Mouse (Mus musculus) heart, postnatal 36 days (tissue): Measurements from ENCODE around the gene Msrb3. TPM values are rescaled to one million over a fixed set of nuclear protein-coding genes. Genes with fewer than 3 reads are reported as not detected.

ENCODE experiments used
- DNase-seq, 2 experiments: peaks; one replicate each; pipeline ENCODE4 v3.0.0; 2021 to 2022
- intact Hi-C: fragments of 180-260 bp; cut with DNase I; formaldehyde crosslinking; loops from one replicate; pipeline ENCODE4 v1.15.1; 2025
- total RNA-seq, 2 experiments: library from RNA; stranded (reverse); gene quantifications; 2 replicates each; pipeline ENCODE4 v1.2.3; 2021

The Msrb3 gene
- total RNA-seq, 2 experiments from 2014 or later: 84.0 to 89.1 TPM

DNA sequence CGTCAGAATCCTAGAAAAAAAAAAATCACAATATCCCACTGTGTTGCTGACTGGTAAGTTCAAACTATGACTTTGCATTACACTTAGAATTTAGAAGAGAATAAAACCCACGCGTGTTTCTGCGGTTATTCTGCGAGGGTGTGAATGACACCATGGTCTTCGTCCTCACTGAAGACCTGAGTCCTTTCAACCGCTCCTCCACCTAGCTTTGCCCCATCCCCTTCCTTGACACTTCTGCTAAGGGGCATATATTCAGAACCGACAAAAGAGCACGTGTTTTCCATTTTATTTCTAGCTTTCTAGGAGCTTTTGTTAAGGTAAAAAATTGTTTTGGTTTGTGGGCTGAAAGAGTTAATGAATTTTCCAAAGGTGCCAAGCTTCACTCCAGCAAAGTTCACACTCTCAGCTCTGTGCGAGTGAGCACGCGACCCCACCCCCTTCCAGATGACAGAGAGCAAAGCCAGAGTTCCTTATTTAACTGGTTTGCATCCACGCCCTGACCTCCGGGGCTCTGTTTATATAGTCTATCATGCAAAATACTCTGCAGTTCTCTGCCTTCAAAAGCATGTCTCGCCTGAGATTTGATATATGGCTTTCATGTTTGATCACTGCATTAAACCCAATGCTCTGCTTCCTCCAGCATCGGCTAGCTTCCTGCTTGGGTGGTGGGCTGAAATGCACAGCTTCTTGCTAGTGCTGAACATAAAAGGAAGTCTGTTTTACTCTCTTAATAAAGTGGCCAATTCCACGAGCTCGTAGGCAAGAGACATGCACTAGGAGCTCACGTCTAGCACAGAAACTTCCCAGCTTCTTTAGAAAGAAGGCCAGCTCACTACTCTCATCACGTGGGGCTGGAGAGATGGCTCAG is 77.2 kb downstream of the Msrb3 start:
- intact Hi-C loops: no loop called here

DNA sequence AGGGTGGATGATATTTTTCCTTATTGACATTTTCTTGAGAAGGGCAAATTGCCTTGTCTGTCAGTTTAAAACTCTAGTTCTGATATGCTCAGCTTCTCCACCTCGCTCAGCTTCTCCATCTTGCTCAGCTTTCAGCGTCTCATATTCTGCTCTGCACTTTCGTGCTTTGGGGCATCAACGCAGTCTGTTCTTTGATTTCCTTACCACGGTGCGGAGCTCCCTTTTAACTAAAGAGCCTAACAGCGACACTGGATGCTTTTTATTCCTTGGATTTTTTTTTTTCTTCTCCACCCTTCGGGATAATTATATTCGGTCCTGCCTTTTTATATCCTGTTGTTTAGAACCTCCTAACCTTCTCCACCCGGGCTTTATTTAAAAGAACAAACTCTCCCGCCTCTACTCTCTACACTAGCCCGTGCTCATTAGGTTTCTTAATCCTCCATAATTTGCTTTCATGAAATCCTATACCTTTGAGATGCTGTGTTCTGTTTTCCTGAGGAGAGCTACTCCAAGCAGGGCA is 78.1 kb downstream of the Msrb3 start:
- intact Hi-C loops: no loop called here
- no peak for DNase-seq

More for the DNA sequence above, 77.2 kb downstream of the Msrb3 start:
- no peak for DNase-seq

DNA sequence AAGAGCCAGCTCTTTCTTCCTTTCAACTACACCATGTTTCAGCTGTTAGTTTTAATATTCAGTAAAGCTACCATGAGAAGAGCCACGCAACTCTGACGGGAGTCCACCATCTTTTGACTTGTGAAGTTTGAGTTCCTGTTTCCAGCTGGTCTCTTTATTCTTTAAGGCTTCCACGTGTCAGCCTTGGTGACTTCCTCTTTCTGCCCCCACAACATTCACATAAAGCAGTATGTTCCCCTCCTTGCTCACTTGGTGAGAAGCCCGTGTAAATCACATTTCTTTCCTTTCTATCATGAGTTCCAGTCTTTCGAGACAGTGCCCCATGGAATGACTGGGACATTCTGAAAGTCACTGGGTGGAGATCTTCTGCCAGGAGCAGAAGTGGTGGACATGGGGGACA is 83.6 kb downstream of the Msrb3 start:
- no peak for DNase-seq
- intact Hi-C loops: no loop called here

DNA sequence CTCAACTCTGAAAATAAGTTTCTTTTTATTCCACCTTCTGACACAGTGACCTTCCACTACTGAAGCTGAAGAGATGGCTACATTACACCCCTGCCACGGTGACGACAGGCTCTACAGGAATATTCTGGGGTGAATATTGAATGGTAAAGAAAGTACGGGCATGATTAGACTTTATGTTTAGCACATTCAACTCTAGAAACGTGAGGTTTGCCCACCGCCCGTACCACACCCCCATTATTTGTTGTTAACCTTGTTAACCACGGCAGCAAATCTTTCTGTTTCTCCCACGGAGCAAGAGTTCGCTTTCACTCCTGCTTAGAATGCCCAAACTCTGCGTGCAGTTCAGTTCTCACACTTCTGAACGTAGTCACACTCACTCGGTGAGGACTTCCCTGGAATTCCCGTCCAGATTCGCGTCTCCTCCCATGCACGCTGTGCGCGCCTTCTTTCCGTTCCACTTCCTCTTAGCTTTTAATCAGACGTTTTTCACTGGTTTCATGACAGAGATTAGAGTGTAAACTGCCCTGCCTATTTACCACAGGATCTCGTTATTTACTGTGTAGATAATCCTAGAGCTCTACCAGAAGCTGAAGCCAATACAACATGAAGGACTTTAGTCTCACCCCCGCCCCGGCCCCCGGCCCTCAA is 87.0 kb downstream of the Msrb3 start:
- DNase-seq: no peak
- intact Hi-C loops: no loop called here

DNA sequence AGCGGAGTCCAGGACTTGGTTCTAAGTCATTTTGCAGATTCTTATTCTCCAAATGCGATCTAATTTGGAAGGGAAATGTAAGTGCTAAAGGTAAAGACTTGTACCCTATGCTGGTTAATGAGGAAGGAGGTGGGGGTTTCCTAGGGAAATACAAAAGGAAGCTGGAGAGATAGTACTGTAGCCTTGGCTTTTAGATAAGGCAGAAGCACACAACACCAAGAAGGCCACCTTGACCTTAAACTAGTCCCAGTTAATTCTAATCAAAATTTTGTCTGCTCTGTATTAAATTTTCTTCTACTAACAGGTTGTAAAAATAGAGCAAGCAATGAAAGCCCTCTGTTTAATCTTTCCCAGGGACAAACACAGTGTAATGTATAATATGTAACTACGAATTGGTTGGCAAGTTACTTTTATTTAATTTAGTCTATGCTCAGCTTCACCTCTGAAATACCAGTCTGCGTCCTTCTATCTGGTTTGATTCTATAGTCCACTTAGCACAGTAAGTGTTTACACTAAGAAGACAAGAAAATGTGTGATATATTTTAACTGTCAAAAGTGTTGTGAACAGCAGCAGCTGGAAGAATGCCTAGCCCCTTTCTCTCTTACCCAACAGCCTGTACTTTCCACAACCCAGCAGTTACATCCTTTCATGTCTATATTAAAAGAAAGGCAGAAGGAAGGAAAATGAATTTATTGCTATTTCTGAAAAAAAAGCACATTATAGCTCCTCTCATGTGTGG is 87.9 kb downstream of the Msrb3 start:
- DNase-seq: no peak
- intact Hi-C loops: no loop called here

DNA sequence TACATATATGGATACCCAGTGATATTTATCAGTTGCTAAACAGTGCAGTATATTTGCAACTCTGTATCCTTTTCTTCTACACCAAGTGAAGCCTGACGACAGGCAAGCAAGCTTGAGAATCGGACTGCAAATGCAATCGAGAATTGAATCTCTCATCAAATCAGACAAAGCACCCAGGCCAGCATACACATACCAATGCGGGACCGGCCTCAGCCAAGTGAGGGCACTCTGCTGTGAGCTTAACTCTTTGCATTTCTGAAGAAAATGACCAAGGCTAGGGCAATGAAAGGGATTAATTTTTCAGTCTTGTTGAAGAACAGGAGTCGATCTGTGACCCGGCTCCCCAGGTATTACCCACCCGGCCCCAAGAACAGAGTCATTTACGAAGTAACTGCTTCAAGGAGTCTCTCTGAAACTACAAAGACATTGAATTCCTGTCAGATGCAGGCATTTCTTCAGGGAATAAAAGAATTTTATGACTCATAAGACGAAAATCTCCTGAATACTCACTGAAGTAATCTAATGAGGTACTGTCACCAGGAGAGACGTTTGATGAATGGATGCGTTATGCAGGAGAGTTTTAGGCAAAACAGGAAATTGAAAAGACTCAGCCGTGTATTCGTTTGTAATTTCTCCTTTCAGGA is 88.7 kb downstream of the Msrb3 start:
- intact Hi-C loops: no loop called here
- DNase-seq: no peak

DNA sequence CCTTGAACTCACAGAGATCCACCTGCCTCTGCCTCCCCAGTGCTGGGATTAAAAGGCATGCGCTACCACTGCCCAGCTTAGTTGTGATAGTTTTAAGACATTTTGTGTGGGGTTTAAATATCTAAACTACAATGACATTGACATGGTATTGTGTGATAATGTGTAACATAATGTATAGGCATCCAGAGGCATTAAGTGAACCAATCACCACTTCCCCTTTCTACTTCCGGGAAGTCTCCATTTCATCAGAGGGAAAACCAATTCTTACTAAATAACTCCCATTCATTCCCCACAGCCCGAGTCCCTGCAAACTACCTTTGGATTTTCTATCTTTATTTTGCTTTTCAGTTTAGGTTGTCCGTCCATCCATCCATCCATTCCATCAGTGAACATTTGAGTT is 90.7 kb downstream of the Msrb3 start:
- intact Hi-C loops: no loop called here
- no peak for DNase-seq

DNA sequence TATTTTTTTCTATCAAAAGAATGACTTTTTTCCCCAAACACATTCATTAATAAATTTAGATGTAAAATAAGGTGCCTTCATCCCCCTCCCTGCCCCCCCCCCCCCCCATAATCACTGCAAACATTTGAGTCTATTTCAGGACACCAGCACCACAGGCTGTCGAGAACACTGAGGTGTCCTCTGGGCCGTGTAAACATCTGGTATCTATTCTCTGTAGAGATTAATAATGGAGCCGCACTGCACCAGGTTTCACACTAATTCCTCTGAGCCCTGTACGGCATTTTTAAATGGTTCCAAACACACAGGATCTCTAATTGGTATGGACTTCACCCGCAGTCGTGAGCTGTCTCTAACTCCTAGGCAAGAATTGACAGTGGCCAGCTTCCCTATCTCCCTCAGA is 97.8 kb downstream of the Msrb3 start:
- DNase-seq: no peak
- intact Hi-C loops: no loop called here

DNA sequence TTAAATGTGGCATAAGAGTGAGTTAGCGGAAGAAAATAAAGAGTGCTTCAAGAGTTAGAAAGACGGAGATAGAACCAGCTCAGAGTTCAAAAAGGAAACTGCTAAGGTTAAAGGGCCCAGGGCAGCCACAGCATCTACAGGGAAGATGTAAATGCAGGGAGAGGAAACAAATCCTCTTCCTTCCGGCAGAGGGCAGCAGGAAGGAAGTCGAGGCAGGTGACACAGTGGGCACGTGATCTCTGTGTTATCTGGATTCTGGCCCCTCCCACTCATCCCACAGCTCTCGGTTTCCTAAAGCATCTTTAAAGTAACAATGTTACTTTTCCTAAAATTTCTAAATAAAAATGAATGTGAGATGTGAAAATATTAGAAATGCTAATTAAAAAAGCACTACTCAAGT is 99.4 kb downstream of the Msrb3 start:
- DNase-seq: no peak
- intact Hi-C loops: no loop called here

DNA sequence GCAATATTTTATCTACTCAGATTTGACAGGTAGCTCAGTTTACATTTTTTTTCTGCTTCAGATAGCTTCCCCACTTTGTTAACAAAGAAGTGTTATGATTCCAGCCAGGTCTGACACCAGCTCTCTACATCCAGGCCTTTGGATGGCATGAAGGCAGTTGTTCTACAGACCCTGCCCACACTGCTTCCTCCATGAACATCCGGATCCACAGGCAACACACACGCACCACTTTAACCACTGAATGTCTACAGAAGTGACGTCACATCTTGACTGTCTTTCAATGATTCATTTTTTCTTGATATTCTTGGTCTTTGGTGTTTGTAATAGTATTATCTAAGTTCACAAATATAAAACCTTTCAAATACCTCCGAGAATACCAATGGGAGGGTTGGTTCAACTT is 102.2 kb downstream of the Msrb3 start:
- intact Hi-C loops: no loop called here
- no peak for DNase-seq

DNA sequence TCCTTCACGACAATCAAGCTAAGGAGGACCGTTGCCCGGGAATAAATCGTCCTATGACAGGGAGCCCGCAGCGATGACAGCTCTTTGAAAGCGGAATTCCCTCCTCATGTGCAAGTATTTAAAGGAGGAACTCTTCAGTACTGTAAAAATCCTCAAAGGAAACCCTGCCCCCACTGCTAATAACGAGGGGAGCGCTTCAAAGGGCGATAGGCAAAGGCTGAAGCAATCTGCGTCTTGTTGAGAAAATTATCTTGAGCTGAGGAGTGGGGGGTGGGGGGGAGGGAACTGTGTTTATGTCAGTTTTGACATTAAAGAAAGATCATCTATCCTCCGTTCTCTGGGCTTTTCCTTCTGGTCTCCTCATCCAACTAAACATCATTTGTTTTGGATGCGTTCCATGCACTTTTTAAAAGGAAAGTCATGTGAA is 104.5 kb downstream of the Msrb3 start:
- intact Hi-C loops: no loop called here
- DNase-seq: no peak

DNA sequence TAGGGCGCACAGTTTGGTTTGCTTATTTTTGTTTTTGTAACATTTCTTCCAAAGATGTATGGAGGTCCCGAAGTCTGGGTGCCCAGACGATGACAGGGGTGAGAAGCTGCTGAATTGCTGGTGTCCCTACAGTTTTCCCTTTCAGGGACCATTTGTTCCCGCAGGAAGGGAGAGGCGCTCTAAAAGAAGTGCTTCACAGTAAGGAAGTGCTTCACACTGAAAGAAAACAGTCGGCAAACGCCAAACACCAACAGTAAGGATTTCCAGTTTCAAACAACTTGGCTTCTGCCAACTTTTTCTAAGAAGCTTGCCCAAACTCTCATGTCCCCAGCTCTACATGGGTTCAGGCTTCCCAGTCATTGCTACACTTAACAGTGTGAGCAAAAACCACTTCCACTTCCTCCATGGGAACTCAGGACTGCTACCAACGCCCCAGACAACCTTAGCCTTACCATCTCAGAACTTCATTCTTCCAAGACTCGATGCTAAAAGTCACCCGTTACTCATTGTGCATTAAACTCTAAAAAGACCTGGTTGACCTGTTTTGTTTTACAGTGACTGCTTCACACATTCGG is 106.6 kb downstream of the Msrb3 start:
- intact Hi-C loops: no loop called here

DNA sequence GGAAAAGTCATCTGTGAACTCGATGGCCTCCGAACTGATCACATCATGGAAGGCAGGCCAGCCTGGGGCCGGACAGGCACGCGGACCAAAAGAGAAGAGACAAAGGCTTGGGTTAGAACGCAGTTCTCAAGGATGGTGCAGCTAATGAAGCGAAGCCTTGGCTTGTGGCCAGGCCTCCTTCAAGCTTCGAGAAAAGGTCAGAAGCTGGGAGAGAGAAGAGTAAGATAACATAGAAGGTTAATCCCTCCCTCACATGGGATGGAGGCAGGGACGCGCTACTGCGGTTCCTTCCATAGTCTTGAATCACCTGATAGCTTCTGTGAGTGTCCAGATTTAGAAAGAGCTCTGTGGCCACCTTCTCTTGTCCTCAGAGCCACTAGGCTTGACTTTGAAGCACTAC is 107.5 kb downstream of the Msrb3 start:
- DNase-seq: no peak
- intact Hi-C loops: no loop called here

More for the DNA sequence above, 106.6 kb downstream of the Msrb3 start:
- DNase-seq: no peak

DNA sequence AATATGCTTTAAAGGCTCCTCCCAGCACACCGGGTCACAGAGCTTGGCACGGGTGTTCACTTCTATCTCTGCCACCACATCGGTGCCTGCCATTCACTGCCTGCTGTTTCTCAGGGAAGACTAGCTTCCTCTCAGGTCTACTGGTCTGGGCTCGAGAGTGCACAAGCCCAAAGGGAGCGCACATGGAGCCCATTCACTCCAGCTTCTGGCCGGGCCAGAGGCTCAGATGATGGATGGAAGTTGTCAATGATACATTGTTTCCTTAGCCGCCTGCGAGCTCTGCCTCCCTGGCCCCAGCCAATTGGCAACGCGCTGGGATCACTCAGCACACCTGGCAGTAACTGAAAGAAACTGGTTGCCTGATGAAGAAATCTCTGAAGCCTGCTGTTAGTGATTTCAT is 111.7 kb downstream of the Msrb3 start:
- intact Hi-C loops: no loop called here
- no peak for DNase-seq

DNA sequence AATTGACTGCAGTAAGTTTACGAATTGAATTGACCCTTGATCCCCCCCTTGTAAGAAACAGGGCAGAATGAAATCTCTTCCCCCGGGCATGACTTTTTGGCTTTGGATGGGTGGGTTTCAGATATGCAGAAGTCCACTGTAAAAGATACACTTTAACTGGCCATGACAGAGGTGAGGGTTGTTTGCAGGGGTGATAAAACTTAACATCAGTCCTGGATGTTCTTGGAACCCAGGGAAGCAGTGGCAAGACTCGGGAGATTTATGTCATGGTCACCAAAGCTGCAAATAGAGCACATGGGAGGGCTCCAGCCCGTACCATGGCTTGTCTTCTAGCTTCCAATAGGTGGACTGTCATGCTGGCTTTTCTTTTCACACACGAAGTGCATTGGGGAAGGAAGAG is 114.4 kb downstream of the Msrb3 start:
- intact Hi-C loops: no loop called here
- DNase-seq: no peak

DNA sequence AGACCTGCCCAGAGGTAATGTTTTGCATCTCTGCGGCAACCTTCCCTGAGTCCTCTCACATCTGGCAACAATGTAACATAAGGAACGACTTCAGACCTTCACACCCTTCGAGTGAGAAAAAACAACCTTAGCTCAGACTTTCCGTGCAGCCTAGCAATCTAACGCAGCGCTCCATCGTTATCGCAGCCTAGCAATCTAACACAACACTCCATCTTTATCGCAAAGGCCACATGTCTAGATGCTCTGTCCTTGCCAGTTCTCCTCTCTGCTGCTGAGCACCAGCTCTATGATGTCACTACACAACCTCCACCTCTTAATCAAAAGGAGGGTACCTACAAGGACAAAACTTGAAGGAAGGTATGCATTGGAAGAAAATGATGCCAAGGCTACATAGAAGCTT is 115.5 kb downstream of the Msrb3 start:
- intact Hi-C loops: no loop called here
- DNase-seq: no peak

DNA sequence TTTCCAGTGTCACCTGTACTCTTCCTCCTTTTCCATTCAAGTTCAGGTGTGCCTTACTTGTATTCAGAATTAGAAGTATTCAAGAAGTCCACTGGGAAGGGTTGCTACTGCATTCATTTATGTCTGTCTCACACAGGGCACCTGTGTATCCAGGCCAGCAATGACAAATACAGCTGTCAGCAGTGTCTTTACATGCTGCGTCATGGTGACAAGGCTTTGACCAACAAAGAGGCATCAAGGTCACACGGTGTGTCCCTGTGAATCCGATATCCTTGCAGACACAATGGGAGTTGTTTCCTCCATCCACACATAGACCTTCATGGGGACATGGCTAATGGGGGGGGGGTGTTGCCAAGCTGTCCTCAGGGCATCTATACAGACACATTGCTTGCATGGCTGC is 121.4 kb downstream of the Msrb3 start:
- intact Hi-C loops: no loop called here
- no peak for DNase-seq

DNA sequence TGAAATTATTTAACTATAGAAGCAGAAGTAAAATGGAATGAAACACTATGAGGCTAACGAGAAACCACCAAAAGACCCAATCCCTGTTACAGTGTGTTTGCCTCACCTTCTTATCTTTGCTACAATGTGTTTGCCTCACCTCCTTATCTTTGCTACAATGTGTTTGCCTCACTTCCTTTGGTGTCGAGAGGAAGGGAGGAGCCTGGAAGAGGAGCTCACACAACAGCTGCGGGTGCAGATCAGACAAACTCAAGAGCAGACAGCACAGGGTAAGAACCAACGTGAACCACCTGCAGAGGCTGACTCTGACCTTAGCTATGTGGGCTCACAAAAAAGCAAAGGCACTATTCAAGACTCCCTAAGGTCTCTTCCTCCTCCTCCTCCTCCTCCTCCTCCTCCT is 123.5 kb downstream of the Msrb3 start:
- intact Hi-C loops: no loop called here
- no peak for DNase-seq

DNA sequence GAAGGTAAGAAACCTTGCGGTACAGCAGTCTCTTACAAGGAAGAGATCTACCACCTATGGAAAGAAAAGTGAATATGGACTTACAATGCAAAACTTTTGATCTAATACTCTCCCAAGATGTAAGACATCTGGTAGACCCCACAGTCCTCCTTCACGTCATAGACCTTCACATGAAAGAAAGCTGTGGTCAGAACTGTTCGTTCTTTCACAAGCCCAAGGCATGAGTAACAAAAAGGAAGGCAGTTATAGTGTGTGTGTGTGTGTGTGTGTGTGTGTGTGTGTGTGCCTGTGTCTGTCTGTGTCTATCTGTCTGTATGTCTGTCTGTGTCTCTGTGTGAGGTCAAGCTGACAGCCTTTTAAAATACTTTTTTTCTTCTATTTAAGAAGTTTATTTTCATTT is 131.5 kb downstream of the Msrb3 start:
- intact Hi-C loops: no loop called here
- DNase-seq: no peak

DNA sequence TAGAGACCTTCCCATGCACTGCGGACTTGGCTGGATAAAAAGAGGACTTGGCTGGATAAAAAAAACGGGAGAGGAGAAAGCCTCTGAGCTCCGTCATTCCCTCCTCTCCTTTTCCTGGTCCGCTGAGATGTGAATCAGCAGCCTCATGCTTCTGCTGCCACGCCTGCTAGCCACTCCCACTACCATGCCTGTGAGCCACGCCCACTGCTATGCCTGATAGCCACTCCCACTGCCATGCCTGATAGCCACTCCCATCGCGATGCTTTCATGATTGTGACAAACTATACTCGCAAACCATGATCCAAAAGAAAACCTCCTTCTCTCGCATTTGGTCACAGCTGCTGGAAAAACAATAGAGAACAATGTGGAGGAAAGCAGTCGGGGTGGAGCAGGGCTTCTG is 133.5 kb downstream of the Msrb3 start:
- DNase-seq: no peak
- intact Hi-C loops: no loop called here
